Mouse (Mus musculus) forebrain, embryonic 10.5 days (tissue): ENCODE data around the gene Clstn1. TPM values are rescaled to one million over a fixed set of nuclear protein-coding genes. Genes with fewer than 3 reads are reported as not detected.

Experiments
- DNase-seq: peaks from one replicate; pipeline ENCODE4 v3.0.0-alpha.2; 2017; ENCODE audit warnings: low spot score; ENCODE audit errors: extremely low spot score
- H3K27ac ChIP-seq: fragments of 300-500 bp; sonication (generic); 2 replicates; pipeline ENCODE4 v1.5.1; 2016; ENCODE audit warnings: mild to moderate bottlenecking
- H3K27me3 ChIP-seq: fragments of 300-500 bp; sonication (generic); 2 replicates; pipeline ENCODE4 v1.6.1; 2016; ENCODE audit warnings: mild to moderate bottlenecking; ENCODE audit not compliant: poor library complexity, severe bottlenecking
- H3K36me3 ChIP-seq: fragments of 300-500 bp; sonication (generic); replicated peaks from 2 replicates; pipeline ENCODE4 v1.6.1; 2016; ENCODE audit warnings: mild to moderate bottlenecking, moderate library complexity
- H3K4me1 ChIP-seq: fragments of 300-500 bp; sonication (generic); 2 replicates; pipeline ENCODE4 v1.6.1; 2016
- H3K4me3 ChIP-seq: fragments of 300-500 bp; sonication (generic); 2 replicates; pipeline ENCODE4 v1.5.1; 2016; ENCODE audit warnings: mild to moderate bottlenecking, moderate library complexity
- H3K9me3 ChIP-seq: fragments of 300-500 bp; sonication (generic); 2 replicates; pipeline ENCODE4 v1.6.1; 2016; ENCODE audit warnings: mild to moderate bottlenecking, moderate library complexity
- WGBS: fragments of 180-500 bp; shearing (Covaris S2); methylation state at CpG from one replicate; pipeline ENCODE4 v1.1.7; 2016; 5-methylcytosine and 5-hydroxymethylcytosine counted together
- microRNA-seq: library from miRNA; unstranded; fragments of <30 nt; microRNA quantifications from one replicate; pipeline ENCODE4, GENCODE M21; 2017
- polyA plus RNA-seq: library from polyadenylated mRNA; unstranded; fragments of >200 nt; fragmentation: Nextera tagmentation; extraction: Ambion mirVana; gene quantifications from 2 replicates; pipeline ENCODE4 v1.2.1, GENCODE M21; 2016

Clstn1 gene
- polyA plus RNA-seq, 1 experiment from 2014 or later = 17.8 TPM

DNA sequence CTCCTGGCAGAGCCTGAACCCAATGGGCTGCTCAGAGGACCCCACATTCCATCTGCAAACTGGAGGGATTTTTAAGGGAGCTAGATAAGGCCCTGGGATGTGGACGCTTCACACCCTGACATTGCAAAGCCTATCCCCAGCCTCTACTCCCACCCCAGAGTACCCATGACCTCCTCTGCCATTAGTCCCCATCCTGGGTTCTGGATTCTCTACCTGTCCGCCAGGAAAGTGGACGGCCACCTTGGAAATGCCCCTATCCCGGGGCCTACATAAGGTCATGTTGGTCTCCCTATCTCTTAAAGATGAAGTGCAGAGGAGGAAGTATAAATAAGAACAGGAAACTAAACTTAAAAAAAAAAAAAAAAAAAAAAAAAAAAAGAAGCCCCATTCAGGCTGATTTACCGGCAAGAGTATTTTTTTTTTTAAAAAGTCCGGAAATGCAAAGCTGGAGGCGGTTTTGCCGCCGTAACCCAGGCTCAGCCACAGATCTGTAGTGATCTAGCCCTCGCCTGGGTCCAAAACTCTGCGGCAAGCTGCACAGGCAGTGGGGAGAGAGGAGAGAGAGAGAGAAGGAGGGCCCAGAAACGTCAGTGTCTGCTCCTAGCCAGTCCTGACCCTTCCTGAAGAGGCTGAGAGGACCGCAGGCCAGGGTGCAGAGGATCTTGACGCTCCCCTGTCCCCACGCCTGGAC lies 111.4 kb downstream of the Clstn1 start:
- peaks cover 63% of the 10 kb centered on the region for H3K27me3 ChIP-seq
- WGBS = 18% methylated on average over 15 of the region's 15 CpGs
- no peak for DNase-seq
- peaks cover 45% of the 10 kb centered on the region for H3K4me1 ChIP-seq
- peak overlapping the region; percentile 80; the same call in 1 of the 2 replicates for H3K27ac ChIP-seq
- peak overlapping the region; percentile 62 for H3K4me3 ChIP-seq
- no peaks in the 10 kb centered on the region for H3K9me3 ChIP-seq
- no peaks in the 10 kb centered on the region for H3K36me3 ChIP-seq

GRCm38 (mm10) chr4:149698197-149698821 lies 112.0 kb downstream of the Clstn1 start:
- WGBS = 1% methylated on average over 35 of the region's 35 CpGs
- H3K4me3 ChIP-seq = peak overlapping the region; percentile 62
- peak; percentile 72 for DNase-seq
- H3K4me1 ChIP-seq = peaks cover 48% of the 10 kb centered on the region
- H3K27me3 ChIP-seq = peaks cover 63% of the 10 kb centered on the region
- H3K27ac ChIP-seq = peak overlapping the region; percentile 80
- no peaks in the 10 kb centered on the region for H3K9me3 ChIP-seq
- H3K36me3 ChIP-seq = no peaks in the 10 kb centered on the region

Small RNA genes within 50 kb of the gene (microRNA-seq; reads per million reads assigned to microRNA genes)
- gene Mir5616 (0.90 reads per million), gene Mir7023 (0.90 reads per million)

Other genes with a start within 250 kb of the Clstn1 start
- 61.8 and 64.6 TPM in 2 replicates for gene Ube4b, start 159.7 kb upstream of the Clstn1 start, polyA plus RNA-seq
- gene Rbp7, start 131.5 kb upstream of the Clstn1 start, polyA plus RNA-seq = not detected in 2 replicates
- gene Tmem274, start 109.1 kb upstream of the Clstn1 start, polyA plus RNA-seq = 0.50 and 0.63 TPM in 2 replicates
- 17.9 and 18.4 TPM in 2 replicates for gene Nmnat1, start 101.3 kb upstream of the Clstn1 start, polyA plus RNA-seq
- 51.8 and 55.2 TPM in 2 replicates for gene Lzic, start 101.2 kb upstream of the Clstn1 start, polyA plus RNA-seq
- gene Ctnnbip1, start 68.2 kb upstream of the Clstn1 start, polyA plus RNA-seq = 53.6 and 59.6 TPM in 2 replicates
- gene Pik3cd, start 116.1 kb downstream of the Clstn1 start, polyA plus RNA-seq = 4.3 and 4.6 TPM in 2 replicates
- 38.7 and 42.7 TPM in 2 replicates for gene Tmem201, start 151.6 kb downstream of the Clstn1 start, polyA plus RNA-seq
- 13.4 and 15.0 TPM in 2 replicates for gene Slc25a33, start 187.8 kb downstream of the Clstn1 start, polyA plus RNA-seq